8 mouse cellular contexts compared by ENCODE assay signal in the genomic region with DNA sequence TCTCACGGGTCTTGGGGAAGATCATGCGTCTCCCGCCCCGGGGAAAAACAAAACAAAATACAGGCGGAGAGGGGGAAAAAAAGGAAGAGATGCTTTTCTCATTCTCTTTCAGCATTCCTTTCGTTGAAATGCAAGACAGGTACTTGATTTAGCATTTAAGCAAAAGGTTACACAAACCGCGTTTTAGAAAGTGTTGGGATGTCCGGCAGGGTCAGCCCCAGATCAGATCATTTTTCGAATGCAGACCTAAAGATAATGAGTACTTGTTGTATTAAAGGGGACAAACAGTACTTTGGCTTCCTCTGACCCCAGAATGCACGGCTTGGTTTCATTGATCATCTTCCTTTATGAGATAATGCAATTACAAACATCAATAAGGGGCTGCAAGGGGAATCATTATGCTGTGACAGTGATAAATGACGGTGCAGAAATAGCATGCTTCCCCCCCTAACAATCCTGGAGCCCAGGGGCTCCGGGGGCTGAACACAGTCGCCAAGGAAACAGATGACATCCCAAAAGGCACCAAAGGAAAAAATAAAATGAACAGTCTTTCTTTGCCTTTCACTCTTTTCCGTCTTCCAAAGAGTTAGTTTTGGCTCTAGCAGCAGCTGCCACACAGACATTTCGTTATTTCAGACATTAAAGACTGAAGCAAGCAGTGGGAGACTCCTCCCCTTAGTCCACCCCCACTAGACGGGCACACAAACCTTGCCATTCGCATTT.
DNase-seq lines count a peak whose midpoint lies in the region; ATAC-seq and TF ChIP-seq lines count a peak whose summit lies in the region.

No protein-coding gene starts in this region.

- H3K27me3 ChIP-seq in heart, embryonic 16.5 days (ENCODE audit: control insufficient read depth, insufficient read depth, low read length), result peaks cover 6% of the 10 kb centered on the region
- H3K27me3 ChIP-seq in forebrain, postnatal 0 days (ENCODE audit: insufficient read depth, low read length), result peaks cover 55% of the 10 kb centered on the region

- DNase-seq in heart, postnatal 4 days, result no peak
- peak; percentile 31 for DNase-seq in adrenal gland, adult 8-10 months
- peak; percentile 48 for DNase-seq in forebrain, postnatal 0 days
- DNase-seq in mesoderm, embryonic 11.5 days (ENCODE audit: low read depth, low spot score), result peak; percentile 80
- no peak for DNase-seq in gastrocnemius, adult 8-10 months (ENCODE audit: low spot score in 2 of 2)
- DNase-seq in spleen, postnatal 14 days (ENCODE audit: low spot score in 2 of 2), result no peak
- DNase-seq in layer of hippocampus, adult 9-10 months (ENCODE audit: low spot score), result no peak

- peaks cover 14% of the 10 kb centered on the region for H3K4me1 ChIP-seq in heart, embryonic 16.5 days (ENCODE audit: control insufficient read depth, insufficient read depth, low read length)
- H3K4me1 ChIP-seq in forebrain, postnatal 0 days (ENCODE audit: insufficient read depth), result 0 out of 2 replicates have a peak, but pooled peaks cover 10% of the 10 kb centered on the region

- no peak for TF ChIP-seq CTCF in forebrain, postnatal 0 days (IDR thresholded peaks at IDR 0.05; ENCODE audit: low read depth)

- no peak for ATAC-seq in heart, embryonic 16.5 days (replicated peaks; ENCODE audit: extremely low read depth, insufficient read depth, low FRiP score)
- ATAC-seq in forebrain, postnatal 0 days, result no peak

- no peak overlapping the region for H3K27ac ChIP-seq in heart, embryonic 16.5 days (ENCODE audit: low read length)
- H3K27ac ChIP-seq in forebrain, postnatal 0 days (ENCODE audit: low read depth, low read length), result no peak overlapping the region

- H3K36me3 ChIP-seq in heart, embryonic 16.5 days (ENCODE audit: control insufficient read depth, insufficient read depth), result no peaks in the 10 kb centered on the region
- no peaks in the 10 kb centered on the region for H3K36me3 ChIP-seq in forebrain, postnatal 0 days (ENCODE audit: insufficient read depth)

- no peaks in the 10 kb centered on the region for H3K9me3 ChIP-seq in heart, embryonic 16.5 days (replicated peaks; ENCODE audit: control insufficient read depth, low read length)
- no peaks in the 10 kb centered on the region for H3K9me3 ChIP-seq in forebrain, postnatal 0 days (ENCODE audit: low read length)

- 14% methylated on average over 18 of the region's 18 CpGs for WGBS in heart, embryonic 16.5 days
- WGBS in forebrain, postnatal 0 days, result 2% methylated on average over 18 of the region's 18 CpGs

- peak overlapping the region; percentile 65 for H3K9ac ChIP-seq in heart, embryonic 16.5 days (ENCODE audit: low read length)
- no peak overlapping the region for H3K9ac ChIP-seq in forebrain, postnatal 0 days

- H3K4me3 ChIP-seq in heart, embryonic 16.5 days (ENCODE audit: low read length), result peak overlapping the region; percentile 36
- H3K4me3 ChIP-seq in forebrain, postnatal 0 days (ENCODE audit: low read depth, low read length), result no peak overlapping the region

- H3K4me2 ChIP-seq in heart, embryonic 16.5 days (ENCODE audit: low read depth, low read length), result peak overlapping the region; percentile 94
- H3K4me2 ChIP-seq in forebrain, postnatal 0 days (ENCODE audit: low read depth), result no peak overlapping the region

Comparison
In these comparisons a context has a peak if more than half of its experiments do, and no peak if none do; other contexts are left out.
1. DNase-seq: peak in adrenal gland, adult 8-10 months (single experiment), forebrain, postnatal 0 days (single experiment) and mesoderm, embryonic 11.5 days (single experiment); none in heart, postnatal 4 days (single experiment), gastrocnemius, adult 8-10 months (0 of 2), spleen, postnatal 14 days (0 of 2) and layer of hippocampus, adult 9-10 months (single experiment).